ENCODE assay signal across 27 mouse cellular contexts in the genomic region with DNA sequence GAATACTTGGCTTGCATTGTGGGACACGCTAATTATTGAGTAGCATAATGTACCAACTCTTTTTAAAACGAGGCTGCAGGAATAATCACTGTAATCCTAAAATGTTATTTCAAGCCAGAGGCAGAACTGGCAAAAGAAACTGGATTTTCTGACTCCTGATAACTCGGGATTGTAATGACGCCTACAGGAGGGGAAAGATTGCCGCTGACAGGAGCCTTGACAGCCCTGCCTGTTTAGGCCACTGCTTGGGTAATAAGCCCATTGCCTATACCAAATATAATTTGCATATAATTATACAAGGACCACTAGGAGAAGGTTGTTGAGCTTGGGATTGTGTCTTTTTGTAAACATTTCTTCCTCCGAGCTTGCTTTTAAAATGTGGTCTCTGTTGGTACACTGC.
DNase-seq lines count a peak whose midpoint lies in the region; ATAC-seq lines count a peak whose summit lies in the region.
"Had no signal": no experiment of that assay in that cellular context is flagged by ENCODE, and none has a peak within 500 bp of the region (broad histone marks: within the 10 kb centered on the region; RNA-seq: fewer than 3 reads in every experiment).

No protein-coding gene starts in this region.

- no peak overlapping the region for H3K9ac ChIP-seq in limb, embryonic 12.5 days (replicated peaks)
- no peak overlapping the region for H3K9ac ChIP-seq in forebrain, embryonic 16.5 days (replicated peaks; ENCODE audit: low read depth, low read length)
- H3K9ac ChIP-seq in midbrain, embryonic 15.5 days = no peak overlapping the region
- H3K9ac ChIP-seq: embryonic facial prominence, embryonic 15.5 days; hindbrain, embryonic 13.5 days; limb, embryonic 13.5 days; lung, embryonic 15.5 days; stomach, embryonic 15.5 days had no signal

- peaks cover 13% of the 10 kb centered on the region for H3K4me1 ChIP-seq in limb, embryonic 12.5 days (replicated peaks)
- peaks cover 30% of the 10 kb centered on the region for H3K4me1 ChIP-seq in limb, embryonic 10.5 days
- peaks cover 7% of the 10 kb centered on the region; the same call in 1 of the 2 replicates for H3K4me1 ChIP-seq in forebrain, embryonic 16.5 days (replicated peaks; ENCODE audit: control insufficient read depth, insufficient read depth, low read length)
- peaks cover 4% of the 10 kb centered on the region; the same call in 1 of the 2 replicates for H3K4me1 ChIP-seq in midbrain, embryonic 15.5 days
- H3K4me1 ChIP-seq: hindbrain, embryonic 13.5 days; lung, embryonic 15.5 days; stomach, embryonic 15.5 days had no signal

- whole genome bisulfite sequencing in limb, embryonic 12.5 days = 74% methylated on average over 6 of the region's 6 CpGs
- 85% methylated on average over 6 of the region's 6 CpGs for WGBS in limb, embryonic 10.5 days
- 20% methylated on average over 6 of the region's 6 CpGs for WGBS in forebrain, embryonic 16.5 days
- WGBS in midbrain, embryonic 15.5 days = 42% methylated on average over 6 of the region's 6 CpGs

- ATAC-seq in limb, embryonic 12.5 days (ENCODE audit: insufficient number of reproducible peaks, insufficient read depth, low FRiP score, low TSS enrichment, low read depth) = no peak
- peak; percentile 72 for ATAC-seq in forebrain, embryonic 16.5 days
- ATAC-seq in midbrain, embryonic 15.5 days (replicated peaks) = peak; percentile 77
- ATAC-seq: activated CD4-positive, CD25-positive, alpha-beta regulatory T cell, adult 4 months; intestine, embryonic 16.5 days had no signal

- DNase-seq in limb, embryonic 10.5 days (ENCODE audit: low spot score) = no peak
- peak; percentile 83 for DNase-seq in fat pad, adult 2 months (ENCODE audit: extremely low read depth, low read depth, low spot score)
- DNase-seq in kidney, postnatal 10 days = no peak
- no peak for DNase-seq in Muller cell, postnatal 12 days (ENCODE audit: inconsistent ontology term)
- DNase-seq: adrenal gland, adult 2 months; adrenal gland, postnatal 36 days; cerebellum, adult 8-10 months; cerebellum, postnatal 25 days; gastrocnemius, postnatal 14 days; heart, adult 11 months; heart, postnatal 4 days; kidney, adult 9 months; kidney, postnatal 14 days; right cerebral cortex, postnatal 25 days had no signal

- H3K4me2 ChIP-seq in limb, embryonic 12.5 days = no peak overlapping the region
- no peak overlapping the region; the same call in 1 of the 2 replicates for H3K4me2 ChIP-seq in forebrain, embryonic 16.5 days (ENCODE audit: low read length)
- H3K4me2 ChIP-seq in midbrain, embryonic 15.5 days = no peak overlapping the region
- H3K4me2 ChIP-seq: embryonic facial prominence, embryonic 15.5 days; heart, embryonic 11.5 days; hindbrain, embryonic 13.5 days; limb, embryonic 13.5 days; liver, embryonic 11.5 days; lung, embryonic 15.5 days; stomach, embryonic 15.5 days had no signal

- no peaks in the 10 kb centered on the region for H3K36me3 ChIP-seq in limb, embryonic 12.5 days
- H3K36me3 ChIP-seq in limb, embryonic 10.5 days = no peaks in the 10 kb centered on the region
- H3K36me3 ChIP-seq in forebrain, embryonic 16.5 days (ENCODE audit: control insufficient read depth, insufficient read depth) = no peaks in the 10 kb centered on the region
- H3K36me3 ChIP-seq in midbrain, embryonic 15.5 days (replicated peaks) = no peaks in the 10 kb centered on the region
- H3K36me3 ChIP-seq: embryonic facial prominence, embryonic 10.5 days; embryonic facial prominence, embryonic 15.5 days; hindbrain, embryonic 13.5 days; limb, embryonic 13.5 days; lung, embryonic 15.5 days; stomach, embryonic 15.5 days had no signal

- no peaks in the 10 kb centered on the region for H3K9me3 ChIP-seq in limb, embryonic 12.5 days
- no peaks in the 10 kb centered on the region for H3K9me3 ChIP-seq in limb, embryonic 10.5 days (replicated peaks)
- H3K9me3 ChIP-seq in forebrain, embryonic 16.5 days (ENCODE audit: control insufficient read depth, low read length) = no peaks in the 10 kb centered on the region
- H3K9me3 ChIP-seq in midbrain, embryonic 15.5 days = no peaks in the 10 kb centered on the region
- H3K9me3 ChIP-seq: embryonic facial prominence, embryonic 10.5 days; embryonic facial prominence, embryonic 15.5 days; hindbrain, embryonic 13.5 days; limb, embryonic 13.5 days; lung, embryonic 15.5 days; stomach, embryonic 15.5 days had no signal

- 0 out of 2 replicates have a peak overlapping the region, but pooled peaks have one; percentile 12 for H3K27ac ChIP-seq in limb, embryonic 12.5 days
- no peak overlapping the region for H3K27ac ChIP-seq in limb, embryonic 10.5 days
- H3K27ac ChIP-seq in forebrain, embryonic 16.5 days (ENCODE audit: low read length) = no peak overlapping the region
- H3K27ac ChIP-seq in midbrain, embryonic 15.5 days = 0 out of 2 replicates have a peak overlapping the region, but pooled peaks have one; percentile 9
- H3K27ac ChIP-seq: embryonic facial prominence, embryonic 10.5 days; embryonic facial prominence, embryonic 15.5 days; hindbrain, embryonic 13.5 days; limb, embryonic 13.5 days; lung, embryonic 15.5 days; stomach, embryonic 15.5 days had no signal

- no peaks in the 10 kb centered on the region for H3K27me3 ChIP-seq in limb, embryonic 12.5 days
- H3K27me3 ChIP-seq in limb, embryonic 10.5 days (ENCODE audit: low read depth, poor library complexity, severe bottlenecking) = no peaks in the 10 kb centered on the region
- H3K27me3 ChIP-seq in forebrain, embryonic 16.5 days (replicated peaks; ENCODE audit: control insufficient read depth, insufficient read depth, low read length) = no peaks in the 10 kb centered on the region
- H3K27me3 ChIP-seq in midbrain, embryonic 15.5 days (replicated peaks) = no peaks in the 10 kb centered on the region
- H3K27me3 ChIP-seq: embryonic facial prominence, embryonic 15.5 days; hindbrain, embryonic 13.5 days; limb, embryonic 13.5 days; lung, embryonic 15.5 days; stomach, embryonic 15.5 days had no signal

- H3K4me3 ChIP-seq in limb, embryonic 12.5 days (replicated peaks) = no peak overlapping the region
- no peak overlapping the region for H3K4me3 ChIP-seq in limb, embryonic 10.5 days
- no peak overlapping the region for H3K4me3 ChIP-seq in forebrain, embryonic 16.5 days (replicated peaks; ENCODE audit: low read length)
- no peak overlapping the region for H3K4me3 ChIP-seq in midbrain, embryonic 15.5 days
- H3K4me3 ChIP-seq: embryonic facial prominence, embryonic 10.5 days; embryonic facial prominence, embryonic 15.5 days; hindbrain, embryonic 13.5 days; limb, embryonic 13.5 days; lung, embryonic 15.5 days; stomach, embryonic 15.5 days had no signal

Comparison
In these comparisons a context has a peak if more than half of its experiments do, and no peak if none do; other contexts are left out.
1. H3K27ac ChIP-seq: peak in limb, embryonic 12.5 days (single experiment) and midbrain, embryonic 15.5 days (single experiment); none in limb, embryonic 10.5 days (single experiment) and forebrain, embryonic 16.5 days (single experiment).